Mouse (Mus musculus): ENCODE results near the gene Arap1.

Arap1 gene

DNA sequence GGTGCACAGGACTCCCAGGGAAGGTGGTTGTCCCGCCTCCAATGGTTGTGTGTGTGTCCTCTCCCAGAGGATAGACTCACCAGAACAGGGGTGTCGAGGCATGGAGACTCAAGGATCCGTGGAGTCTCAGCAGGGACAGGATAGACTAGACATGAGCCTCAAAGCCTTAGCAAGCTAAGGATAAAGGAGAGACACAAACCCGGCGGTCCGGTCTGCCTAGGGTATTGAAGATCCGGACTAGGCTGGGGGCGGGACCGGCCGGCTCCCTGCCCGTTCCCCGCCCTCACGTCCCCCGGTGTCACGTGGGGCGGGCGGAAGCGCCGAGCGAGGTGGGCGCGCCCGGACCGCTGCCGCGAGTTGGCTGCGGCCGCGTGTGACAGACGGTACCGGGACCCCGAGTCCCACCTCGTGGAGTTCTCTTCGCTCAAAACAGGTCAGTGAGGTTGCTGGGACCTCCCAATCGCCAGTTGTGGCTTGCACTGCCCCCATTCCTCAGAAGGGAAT lies at the start of gene Arap1:
Gene Arap1 (plus strand): TSS at position 301 of the 504 bp plus-strand sequence.
- peak; percentile 76 for DNase-seq (ENCODE audit: low spot score)

GRCm38 (mm10) chr7:101298375-101298774 lies 49.5 kb upstream of the Arap1 start:
- no peak for DNase-seq (ENCODE audit: low spot score)

DNA sequence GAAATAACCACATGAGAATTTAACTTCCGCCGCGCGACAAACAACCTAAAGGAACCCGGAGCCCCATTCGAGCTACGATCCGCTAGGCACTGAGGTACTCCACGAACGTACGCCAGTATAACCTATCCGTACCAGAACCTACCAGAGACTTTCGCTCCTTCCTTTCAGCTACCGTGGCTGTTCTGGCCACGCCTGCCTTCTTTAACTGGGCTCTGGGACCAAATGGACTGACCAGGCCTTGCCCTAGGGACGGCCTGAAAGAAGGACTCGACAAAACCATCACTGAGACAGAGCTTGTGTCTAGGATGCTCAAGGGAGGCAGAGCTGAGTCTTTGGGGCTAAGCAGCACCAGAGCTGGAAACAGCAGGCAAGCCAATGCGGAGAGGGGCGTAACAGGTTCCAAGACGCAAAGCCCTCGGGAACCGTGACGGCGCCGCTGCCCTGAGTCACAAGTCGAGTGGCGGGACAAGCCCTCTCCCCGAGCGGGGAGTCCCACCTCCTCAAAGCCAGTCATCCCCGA lies 46.4 kb upstream of the Arap1 start:
- DNase-seq (ENCODE audit: low spot score) = no peak

DNA sequence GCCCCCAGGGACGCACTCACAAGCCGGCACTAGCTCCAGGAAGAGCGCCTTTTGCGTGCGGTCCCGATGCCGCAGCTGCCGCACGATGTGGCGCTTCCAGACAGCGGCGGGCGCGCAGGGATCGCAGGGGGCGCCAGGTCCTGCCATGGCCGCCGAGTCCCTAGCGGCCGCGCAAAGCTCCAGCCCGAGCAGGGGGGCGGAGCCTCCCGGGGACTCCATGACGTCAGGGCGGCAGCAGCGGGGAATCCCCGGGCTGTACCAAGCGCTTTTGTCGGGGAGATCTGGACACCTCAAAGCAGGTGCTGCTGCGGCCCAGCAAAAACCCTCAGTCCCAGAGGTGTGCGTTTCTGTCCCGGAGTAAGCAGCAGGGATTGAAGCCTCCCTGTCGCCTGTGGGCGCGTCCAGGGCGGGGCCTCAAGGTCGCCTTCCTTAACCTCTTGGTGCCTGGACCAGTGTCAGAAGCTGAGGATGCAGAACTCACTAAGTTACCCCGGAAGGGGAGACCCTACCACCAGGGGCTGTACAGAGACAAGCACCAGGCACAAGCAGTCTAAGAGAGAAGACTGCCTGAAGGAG lies 45.9 kb upstream of the Arap1 start, which contains the start of gene Atg16l2:
Gene Atg16l2 (minus strand): TSS at position 371 of the 576 bp plus-strand sequence.
- DNase-seq (ENCODE audit: low spot score) = peak; percentile 98

DNA sequence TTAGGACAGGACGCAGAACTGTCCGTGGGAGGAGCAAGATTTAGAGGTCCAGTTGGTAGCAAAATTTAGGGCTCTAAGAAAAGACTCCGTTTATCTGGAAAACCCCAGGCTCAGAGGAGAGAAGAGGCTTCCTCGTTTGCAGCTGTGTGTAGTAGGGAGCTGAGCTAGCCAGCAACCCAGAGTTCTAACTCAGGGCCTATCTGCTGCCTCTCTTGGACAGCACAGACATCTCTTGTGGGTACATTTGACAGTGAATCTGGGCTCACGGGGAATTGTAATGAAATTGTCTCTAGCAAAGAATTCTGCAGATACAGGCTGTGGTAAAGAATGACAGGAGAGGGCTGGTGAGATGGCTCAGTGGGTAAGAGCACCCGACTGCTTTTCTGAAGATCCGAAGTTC lies 45.2 kb upstream of the Arap1 start:
- peak; percentile 49 for DNase-seq (ENCODE audit: low spot score)

- DNase-seq (ENCODE audit: low spot score) = no peak
These were observed 41.0 kb upstream of the Arap1 start for GRCm38 (mm10) chr7:101306841-101307240.

GRCm38 (mm10) chr7:101309985-101310326 lies 37.9 kb upstream of the Arap1 start:
- no peak for DNase-seq (ENCODE audit: low spot score)

DNA sequence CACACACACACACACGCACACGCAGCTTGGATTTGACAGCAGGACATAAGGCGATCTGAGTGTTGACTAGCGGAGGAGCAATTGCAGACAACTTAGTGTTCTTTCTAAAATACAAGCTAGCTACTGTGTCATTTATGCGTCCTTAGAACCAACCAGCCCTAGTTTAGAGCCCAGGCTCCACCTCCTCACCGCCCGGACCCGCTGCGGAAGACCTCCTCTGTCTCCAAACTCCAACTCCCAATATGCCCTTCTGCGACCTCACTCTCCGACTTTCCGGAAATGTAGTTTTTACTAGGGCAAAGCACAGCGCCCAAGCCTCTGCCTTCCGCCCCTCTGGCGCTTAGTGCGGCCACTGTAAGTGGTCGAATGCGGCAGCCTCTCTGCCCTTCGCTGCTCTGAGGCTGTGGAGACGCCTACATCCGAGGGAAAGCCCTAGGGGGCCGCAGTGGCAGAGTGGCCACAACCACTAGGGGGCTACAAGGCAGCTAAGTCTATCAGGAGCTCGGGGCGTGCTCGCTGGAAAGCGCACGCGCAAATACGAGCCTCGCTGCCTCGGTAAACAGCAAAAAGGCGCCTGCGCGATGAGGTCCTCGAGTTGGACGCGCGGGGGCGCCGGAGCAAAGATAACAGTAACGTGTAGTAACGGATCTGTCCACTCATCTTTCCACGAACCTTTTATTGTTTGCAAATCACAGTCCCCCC lies 37.4 kb upstream of the Arap1 start:
- peak; percentile 99 for DNase-seq (ENCODE audit: low spot score)

- DNase-seq (ENCODE audit: low spot score) = no peak
These were observed 36.8 kb upstream of the Arap1 start for GRCm38 (mm10) chr7:101311061-101311460.

DNA sequence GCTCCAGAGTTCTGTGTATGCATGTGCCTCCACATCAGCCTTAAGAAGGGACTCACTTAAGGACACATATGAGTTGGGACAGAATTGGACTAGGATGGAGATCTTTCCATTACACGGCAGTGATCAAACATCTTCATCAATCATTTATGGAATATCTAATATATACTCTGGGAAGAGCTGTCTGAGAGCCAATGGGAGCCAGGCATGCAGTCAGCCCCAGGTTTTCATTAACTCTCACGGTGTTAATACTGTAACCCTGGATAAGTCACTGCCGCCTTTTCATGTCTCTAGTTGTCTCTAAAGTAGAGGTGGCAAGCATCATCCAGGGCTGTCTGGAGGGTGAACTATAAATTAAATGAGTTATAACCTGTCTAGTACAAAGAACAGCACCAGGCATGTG lies 34.8 kb upstream of the Arap1 start:
- no peak for DNase-seq (ENCODE audit: low spot score)

GRCm38 (mm10) chr7:101314396-101314795 lies 33.5 kb upstream of the Arap1 start:
- no peak for DNase-seq (ENCODE audit: low spot score)

DNA sequence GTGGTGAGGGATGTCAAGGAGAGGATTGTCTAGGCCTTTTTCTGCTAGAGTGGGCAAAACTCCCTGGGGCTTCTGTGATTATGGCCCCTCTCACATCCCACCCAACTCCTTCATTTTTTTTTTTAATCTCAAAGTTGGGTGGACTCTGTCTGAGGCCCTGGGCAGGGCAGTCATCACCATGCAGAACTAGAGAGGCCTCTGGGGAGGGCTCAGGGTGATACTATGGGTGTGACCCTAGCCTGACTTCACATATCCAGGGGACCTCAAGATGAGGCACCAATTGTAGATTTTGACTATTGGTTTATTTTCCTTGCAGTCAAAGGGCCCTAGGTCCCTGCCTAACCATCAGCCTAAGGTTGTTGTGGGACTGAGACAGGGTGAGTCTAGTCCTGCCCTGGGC lies 32.2 kb upstream of the Arap1 start:
- no peak for DNase-seq (ENCODE audit: low spot score)

DNA sequence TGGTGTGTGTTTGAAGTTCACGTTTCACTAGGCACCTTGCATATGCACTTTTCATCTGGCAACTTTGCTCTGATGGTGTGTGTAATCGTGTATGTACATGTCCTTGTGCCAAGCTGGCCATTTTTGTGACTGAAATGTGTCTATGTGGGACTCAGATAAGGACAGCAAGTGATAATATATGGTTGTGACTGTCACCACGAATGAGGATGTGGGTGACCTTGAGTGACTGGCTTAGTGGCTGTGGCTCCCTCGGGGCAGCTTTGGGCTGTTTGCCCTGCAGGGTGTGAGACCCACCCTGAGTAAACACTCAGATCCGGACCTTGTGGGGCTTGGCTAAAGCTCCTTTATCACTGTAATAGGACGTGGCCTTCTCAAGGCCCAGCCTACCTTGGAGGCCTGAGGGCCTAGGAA lies 31.3 kb upstream of the Arap1 start:
- DNase-seq (ENCODE audit: low spot score) = no peak

DNA sequence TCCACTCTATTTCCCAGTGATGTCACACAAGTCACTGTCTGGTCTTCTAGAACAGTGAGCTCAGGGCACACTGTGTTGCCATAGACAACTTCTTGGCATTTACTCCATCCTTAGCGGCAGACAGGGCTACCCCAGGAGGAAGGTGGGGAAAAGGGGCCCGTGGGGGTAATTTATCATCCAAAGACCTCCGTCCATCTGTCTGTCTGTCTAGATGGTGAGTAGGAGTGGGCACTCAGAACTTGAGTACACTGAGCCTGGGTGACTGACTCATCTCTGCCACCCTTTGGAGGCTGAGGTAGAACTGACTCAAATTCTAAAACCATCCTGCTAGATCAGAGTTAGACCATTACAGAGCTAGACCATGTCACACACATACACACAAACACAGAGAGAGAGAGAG lies 30.9 kb upstream of the Arap1 start, which contains the start of gene Stard10:
Gene Stard10 (plus strand): TSS at position 73 of the 400 bp plus-strand sequence.
- no peak for DNase-seq (ENCODE audit: low spot score)

DNA sequence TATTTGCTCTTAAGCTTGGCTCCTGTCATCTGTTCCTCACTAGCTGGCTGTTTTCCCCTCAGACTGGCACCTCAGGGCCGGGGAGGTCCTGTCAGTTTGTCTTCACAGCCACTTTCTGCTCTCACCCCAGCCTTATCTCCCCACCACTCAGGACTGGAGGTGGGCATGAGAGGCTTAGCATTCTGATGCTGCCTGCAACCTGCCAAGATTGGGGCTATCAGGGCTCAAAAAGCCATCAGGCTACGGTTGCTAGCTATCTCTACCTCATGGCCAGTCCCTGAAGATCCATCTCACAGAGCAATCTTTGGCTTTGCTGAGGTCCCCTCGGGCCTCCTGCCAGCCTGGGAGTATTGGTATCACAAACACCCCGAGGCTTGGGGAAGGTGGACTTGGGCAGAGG lies 29.0 kb upstream of the Arap1 start:
- no peak for DNase-seq (ENCODE audit: low spot score)

GRCm38 (mm10) chr7:101319796-101320195 lies 28.1 kb upstream of the Arap1 start:
- DNase-seq (ENCODE audit: low spot score) = no peak

- peak; percentile 49 for DNase-seq (ENCODE audit: low spot score)
These were observed 27.3 kb upstream of the Arap1 start for GRCm38 (mm10) chr7:101320399-101321217.

DNA sequence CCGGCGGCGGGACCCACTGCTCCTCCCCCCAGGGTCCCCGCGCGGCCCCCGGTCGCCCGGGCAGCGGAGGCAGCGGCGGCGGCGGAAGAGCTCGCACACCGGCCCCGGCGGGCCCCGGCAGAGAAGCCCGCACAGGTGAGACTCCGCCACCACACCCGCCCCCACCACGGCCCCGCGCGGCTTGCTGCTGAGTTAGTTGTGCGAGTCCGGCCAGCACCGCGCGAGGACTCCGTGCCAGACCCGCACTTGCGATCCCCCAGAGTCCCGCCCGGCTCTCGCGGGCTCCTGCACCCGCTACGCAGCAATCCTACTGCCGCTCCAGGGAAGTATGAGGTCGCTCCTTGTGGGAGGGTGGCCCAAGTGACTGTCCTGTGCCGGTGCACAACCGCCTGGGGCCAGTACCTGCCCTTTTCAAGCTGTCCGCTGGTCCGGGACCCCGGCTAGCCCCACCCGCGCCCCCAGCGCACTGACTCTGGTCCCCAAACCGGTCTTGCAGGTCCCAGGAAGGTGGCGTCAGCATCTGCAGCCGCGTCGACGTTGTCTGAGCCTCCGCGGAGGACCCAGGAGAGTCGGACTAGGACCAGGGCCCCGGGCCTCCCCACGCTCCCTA lies 26.5 kb upstream of the Arap1 start:
- DNase-seq (ENCODE audit: low spot score) = peak; percentile 64

- no peak for DNase-seq (ENCODE audit: low spot score)
These were observed 24.7 kb upstream of the Arap1 start for GRCm38 (mm10) chr7:101323141-101323594.

GRCm38 (mm10) chr7:101324142-101324962 lies 23.5 kb upstream of the Arap1 start:
- DNase-seq (ENCODE audit: low spot score) = no peak

- DNase-seq (ENCODE audit: low spot score) = no peak
These were observed 21.9 kb upstream of the Arap1 start for GRCm38 (mm10) chr7:101326006-101326405.
